10 mouse cellular contexts compared by ENCODE assay signal in the genomic region with DNA sequence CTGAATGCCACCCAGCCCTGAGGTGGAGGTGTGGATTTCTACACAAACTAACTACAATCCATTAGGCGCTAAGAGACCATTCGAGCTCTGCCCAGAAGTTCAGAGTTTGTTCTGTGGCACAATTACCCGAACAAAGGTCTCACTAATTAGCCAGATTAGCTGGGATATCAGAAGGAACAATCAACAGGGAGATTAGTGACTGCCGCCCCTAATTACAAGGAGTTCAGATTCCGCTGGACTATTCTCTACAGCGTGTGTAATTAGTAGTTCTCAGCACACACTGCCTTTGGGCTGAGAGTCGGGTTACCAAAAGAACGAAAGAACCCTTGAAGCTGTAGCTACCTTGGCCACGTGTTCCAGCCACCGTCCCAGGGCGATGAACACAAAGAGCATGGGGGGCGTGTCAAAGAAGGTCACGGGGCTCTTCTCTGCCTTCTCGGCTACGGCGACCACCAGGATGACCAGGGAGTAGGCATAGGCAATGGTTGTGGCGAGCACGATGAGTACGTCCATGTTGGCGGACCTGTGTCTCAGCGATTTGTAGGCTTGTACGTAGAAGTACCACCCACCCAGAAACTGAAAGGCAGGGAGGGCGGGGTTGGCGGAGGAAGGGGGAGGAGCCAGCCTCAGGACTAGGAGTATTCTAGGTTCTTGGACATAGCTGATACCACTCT. TPM values are rescaled to one million over a fixed set of nuclear protein-coding genes. Genes with fewer than 3 reads are reported as not detected.
DNase-seq lines count a peak whose midpoint lies in the region; ATAC-seq lines count a peak whose summit lies in the region.
"Had no signal": no experiment of that assay in that cellular context is flagged by ENCODE, and none has a peak within 500 bp of the region (broad histone marks: within the 10 kb centered on the region; RNA-seq: fewer than 3 reads in every experiment).

No protein-coding gene starts in this region.

- no peak for DNase-seq in neural tube, embryonic 10.5 days (ENCODE audit: extremely low spot score, low spot score)
- DNase-seq in embryo, embryonic 11 days: peak; percentile 22
- DNase-seq in adrenal gland, adult 18-20 months (ENCODE audit: low spot score in 2 of 2): no peak
- DNase-seq: heart, postnatal 36 days; right cerebral cortex, postnatal 25 days had no signal

- no peak overlapping the region for H3K4me3 ChIP-seq in neural tube, embryonic 14.5 days (ENCODE audit: low read depth, low read length)
- no peak overlapping the region for H3K4me3 ChIP-seq in intestine, embryonic 15.5 days (replicated peaks)
- no peak overlapping the region for H3K4me3 ChIP-seq in stomach, embryonic 16.5 days (replicated peaks; ENCODE audit: low read length)
- H3K4me3 ChIP-seq in liver, embryonic 12.5 days: no peak overlapping the region

- no peaks in the 10 kb centered on the region for H3K4me1 ChIP-seq in neural tube, embryonic 14.5 days (ENCODE audit: control insufficient read depth, insufficient read depth, low read length)
- H3K4me1 ChIP-seq in intestine, embryonic 15.5 days (replicated peaks): no peaks in the 10 kb centered on the region
- no peaks in the 10 kb centered on the region for H3K4me1 ChIP-seq in stomach, embryonic 16.5 days (ENCODE audit: control insufficient read depth, insufficient read depth, low read length)
- H3K4me1 ChIP-seq in liver, embryonic 12.5 days: no peaks in the 10 kb centered on the region

- no peaks in the 10 kb centered on the region for H3K27me3 ChIP-seq in neural tube, embryonic 14.5 days (ENCODE audit: control insufficient read depth, insufficient read depth, low read length)
- H3K27me3 ChIP-seq in intestine, embryonic 15.5 days (replicated peaks): no peaks in the 10 kb centered on the region
- H3K27me3 ChIP-seq in stomach, embryonic 16.5 days (ENCODE audit: control insufficient read depth, insufficient read depth, low read length): no peaks in the 10 kb centered on the region
- no peaks in the 10 kb centered on the region for H3K27me3 ChIP-seq in liver, embryonic 12.5 days (replicated peaks)

- H3K9me3 ChIP-seq in neural tube, embryonic 14.5 days (ENCODE audit: control insufficient read depth, low read length): no peaks in the 10 kb centered on the region
- no peaks in the 10 kb centered on the region for H3K9me3 ChIP-seq in intestine, embryonic 15.5 days
- H3K9me3 ChIP-seq in stomach, embryonic 16.5 days (replicated peaks; ENCODE audit: control insufficient read depth, low read length): no peaks in the 10 kb centered on the region
- H3K9me3 ChIP-seq in liver, embryonic 12.5 days (replicated peaks): no peaks in the 10 kb centered on the region

- H3K4me2 ChIP-seq in neural tube, embryonic 14.5 days (ENCODE audit: low read depth, low read length): no peak overlapping the region
- no peak overlapping the region for H3K4me2 ChIP-seq in intestine, embryonic 15.5 days (replicated peaks)
- H3K4me2 ChIP-seq in stomach, embryonic 16.5 days (ENCODE audit: low read depth, low read length): no peak overlapping the region
- H3K4me2 ChIP-seq in liver, embryonic 12.5 days: no peak overlapping the region

- no peak overlapping the region for H3K27ac ChIP-seq in neural tube, embryonic 14.5 days (ENCODE audit: low read depth, low read length)
- H3K27ac ChIP-seq in intestine, embryonic 15.5 days: no peak overlapping the region
- no peak overlapping the region for H3K27ac ChIP-seq in stomach, embryonic 16.5 days (ENCODE audit: low read length)
- no peak overlapping the region for H3K27ac ChIP-seq in liver, embryonic 12.5 days

- no peak overlapping the region for H3K9ac ChIP-seq in neural tube, embryonic 14.5 days (replicated peaks; ENCODE audit: low read depth, low read length)
- no peak overlapping the region for H3K9ac ChIP-seq in intestine, embryonic 15.5 days
- H3K9ac ChIP-seq in stomach, embryonic 16.5 days (ENCODE audit: low read length): no peak overlapping the region
- no peak overlapping the region for H3K9ac ChIP-seq in liver, embryonic 12.5 days

- WGBS in neural tube, embryonic 14.5 days: 75% methylated on average over 24 of the region's 24 CpGs
- WGBS in intestine, embryonic 15.5 days: 71% methylated on average over 24 of the region's 24 CpGs
- WGBS in stomach, embryonic 16.5 days: 76% methylated on average over 24 of the region's 24 CpGs
- 74% methylated on average over 24 of the region's 24 CpGs for WGBS in liver, embryonic 12.5 days (ENCODE audit: insufficient replicate concordance)

- ATAC-seq in neural tube, embryonic 14.5 days (ENCODE audit: low read depth): peak; percentile 54; the same call in 1 of the 2 replicates
- ATAC-seq in intestine, embryonic 15.5 days: peak; percentile 68
- peak; percentile 54; the same call in 1 of the 2 replicates for ATAC-seq in stomach, embryonic 16.5 days (ENCODE audit: insufficient read depth, low FRiP score)
- no peak for ATAC-seq in liver, embryonic 12.5 days

- H3K36me3 ChIP-seq in neural tube, embryonic 14.5 days (ENCODE audit: control insufficient read depth, insufficient read depth, low read length): no peaks in the 10 kb centered on the region
- no peaks in the 10 kb centered on the region for H3K36me3 ChIP-seq in intestine, embryonic 15.5 days
- H3K36me3 ChIP-seq in stomach, embryonic 16.5 days (ENCODE audit: control insufficient read depth, insufficient read depth, low read length): no peaks in the 10 kb centered on the region
- peaks cover 97% of the 10 kb centered on the region for H3K36me3 ChIP-seq in liver, embryonic 12.5 days

RNA-seq across cellular contexts. Expression of a gene that starts 43.6 kb away (rescaled TPM):
- not detected in 2 replicates for polyA plus RNA-seq in neural tube, embryonic 14.5 days (2014; fragmentation: Nextera tagmentation; extraction: Ambion mirVana)
- polyA plus RNA-seq in intestine, embryonic 15.5 days (2015; fragmentation: Nextera tagmentation; extraction: Ambion mirVana): not detected in 2 replicates
- polyA plus RNA-seq in stomach, embryonic 16.5 days (2015; fragmentation: Nextera tagmentation; extraction: Ambion mirVana): not detected in 2 replicates
- polyA plus RNA-seq in liver, embryonic 12.5 days (2016; fragmentation: Nextera tagmentation; extraction: Ambion mirVana): not detected in 2 replicates
- not detected for total RNA-seq in adrenal gland, adult 18-20 months (2021)
- total RNA-seq: heart, postnatal 36 days; left cerebral cortex, postnatal 10 days had no signal

RNA-seq across cellular contexts. Expression of a gene that starts 46.9 kb away (rescaled TPM):
- polyA plus RNA-seq in neural tube, embryonic 14.5 days (2014; fragmentation: Nextera tagmentation; extraction: Ambion mirVana): 1.4 TPM in 2 replicates
- polyA plus RNA-seq in intestine, embryonic 15.5 days (2015; fragmentation: Nextera tagmentation; extraction: Ambion mirVana): 4.5 and 5.9 TPM in 2 replicates
- 11.1 and 12.7 TPM in 2 replicates for polyA plus RNA-seq in stomach, embryonic 16.5 days (2015; fragmentation: Nextera tagmentation; extraction: Ambion mirVana)
- polyA plus RNA-seq in liver, embryonic 12.5 days (2016; fragmentation: Nextera tagmentation; extraction: Ambion mirVana): 14.3 and 15.8 TPM in 2 replicates
- 1 to 10 TPM in 1 of 2 experiments, under 1 TPM in 1; 0.83 to 1.2 TPM for total RNA-seq in adrenal gland, adult 18-20 months (2021)

RNA-seq across cellular contexts. Expression of a gene that starts 47.4 kb away (rescaled TPM):
- 39.6 and 42.5 TPM in 2 replicates for polyA plus RNA-seq in neural tube, embryonic 14.5 days (2014; fragmentation: Nextera tagmentation; extraction: Ambion mirVana)
- 29.6 and 30.6 TPM in 2 replicates for polyA plus RNA-seq in intestine, embryonic 15.5 days (2015; fragmentation: Nextera tagmentation; extraction: Ambion mirVana)
- 34.2 and 38.1 TPM in 2 replicates for polyA plus RNA-seq in stomach, embryonic 16.5 days (2015; fragmentation: Nextera tagmentation; extraction: Ambion mirVana)
- 15.1 and 15.2 TPM in 2 replicates for polyA plus RNA-seq in liver, embryonic 12.5 days (2016; fragmentation: Nextera tagmentation; extraction: Ambion mirVana)
- total RNA-seq in adrenal gland, adult 18-20 months (2021): 10 to 100 TPM; 32.7 to 46.0 TPM

RNA-seq across cellular contexts. Expression of a gene that starts 54.7 kb away (rescaled TPM):
- polyA plus RNA-seq in neural tube, embryonic 14.5 days (2014; fragmentation: Nextera tagmentation; extraction: Ambion mirVana): not detected in 2 replicates
- polyA plus RNA-seq in intestine, embryonic 15.5 days (2015; fragmentation: Nextera tagmentation; extraction: Ambion mirVana): not detected in 2 replicates
- polyA plus RNA-seq in stomach, embryonic 16.5 days (2015; fragmentation: Nextera tagmentation; extraction: Ambion mirVana): not detected in 2 replicates
- polyA plus RNA-seq in liver, embryonic 12.5 days (2016; fragmentation: Nextera tagmentation; extraction: Ambion mirVana): not detected in 2 replicates
- total RNA-seq in adrenal gland, adult 18-20 months (2021): not detected
- total RNA-seq: heart, postnatal 36 days; left cerebral cortex, postnatal 10 days had no signal
